Mouse (Mus musculus) thymus, postnatal 4 days (tissue): Measurements from ENCODE around the gene Nhlrc4.

Source experiments
- DNase-seq: peaks from one replicate; pipeline ENCODE4 v3.0.0; 2021

The Nhlrc4 gene

DNA sequence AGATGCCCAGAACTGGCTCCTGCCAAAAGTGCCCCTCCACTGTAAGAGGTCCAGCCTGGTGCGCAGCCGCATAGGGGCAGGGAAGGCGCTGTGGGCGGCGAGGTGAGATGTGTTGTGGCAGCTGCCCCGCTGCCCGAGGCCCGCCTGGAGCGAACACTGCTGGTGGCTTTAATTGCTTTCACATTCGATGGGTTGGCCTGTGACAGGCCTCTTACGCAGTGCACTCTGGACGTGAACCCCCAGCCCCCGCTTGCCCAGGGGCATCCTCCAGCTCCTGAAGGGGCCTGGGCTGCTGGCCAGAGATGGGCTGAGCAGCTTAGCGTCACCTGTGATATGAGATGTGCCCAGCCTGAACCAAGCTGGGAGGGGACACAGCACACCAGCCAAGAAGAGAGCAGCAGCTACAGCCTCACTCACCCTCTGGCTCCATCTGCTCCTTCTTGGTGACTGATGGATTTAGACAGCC lies 12.9 kb upstream of the Nhlrc4 start:
- DNase-seq: no peak

DNA sequence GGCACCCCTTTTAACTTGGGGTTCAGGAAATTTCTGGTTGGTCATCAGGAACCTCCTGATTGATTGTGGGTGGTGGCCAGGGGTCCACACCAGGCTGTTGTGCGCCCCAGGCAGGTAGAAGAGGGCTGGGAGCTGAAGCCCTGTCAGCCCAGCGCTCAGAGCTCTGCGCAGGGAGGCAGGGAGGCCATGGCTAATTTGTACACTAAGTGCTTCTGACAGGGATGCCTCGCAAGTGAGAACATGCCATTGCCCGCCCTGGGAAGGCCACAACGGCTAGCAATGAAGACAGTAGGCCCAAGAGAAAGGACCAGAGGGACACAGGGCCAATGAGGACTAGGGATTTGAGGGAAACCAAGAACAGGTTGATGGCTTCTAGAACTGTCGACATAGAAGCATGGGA lies 11.9 kb upstream of the Nhlrc4 start:
- DNase-seq: no peak

- DNase-seq: no peak
Observed at GRCm38 (mm10) chr17:25956201-25956600, 11.4 kb upstream of the Nhlrc4 start.

DNA sequence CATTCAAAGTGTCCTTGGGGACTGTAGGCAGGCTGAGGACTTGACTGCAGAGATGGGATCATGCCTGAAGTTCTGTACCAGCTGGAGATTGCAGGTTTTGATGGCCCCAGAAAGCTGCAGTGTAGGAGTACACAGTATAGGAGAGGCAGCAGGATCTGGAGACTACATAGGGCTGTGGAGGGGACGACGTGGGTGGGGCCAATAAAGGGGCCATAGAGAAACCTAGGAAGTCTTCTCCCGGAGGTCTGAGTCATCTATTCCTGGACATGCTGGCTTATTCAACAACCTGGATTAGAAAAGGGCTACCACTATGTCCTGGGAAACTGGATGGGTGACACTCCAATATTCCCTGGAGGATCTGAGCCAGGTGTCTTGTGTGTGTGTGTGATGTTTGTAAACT lies 11.0 kb upstream of the Nhlrc4 start:
- DNase-seq: no peak

- DNase-seq: no peak
Observed at GRCm38 (mm10) chr17:25954671-25955070, 9.9 kb upstream of the Nhlrc4 start.

DNA sequence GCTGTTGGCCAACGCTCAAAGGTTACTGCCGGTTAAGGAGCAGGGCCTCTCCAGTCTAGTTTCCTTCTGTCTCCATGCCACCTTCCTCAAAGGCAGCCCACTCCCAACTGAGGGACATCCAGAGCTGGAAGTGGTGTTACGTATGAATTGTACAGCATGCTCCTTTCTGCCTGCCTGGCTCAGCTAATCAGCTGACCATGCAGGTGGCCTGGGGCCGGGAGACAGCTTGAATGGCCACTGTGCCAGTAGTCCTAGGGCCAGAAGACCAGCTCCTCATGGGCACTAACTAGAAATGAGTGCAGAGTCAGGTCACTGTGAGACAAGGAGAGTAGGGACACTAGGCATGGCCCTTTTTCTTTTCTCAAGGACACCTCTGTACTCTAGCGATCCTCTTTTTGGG lies 8.4 kb upstream of the Nhlrc4 start:
- DNase-seq: no peak

DNA sequence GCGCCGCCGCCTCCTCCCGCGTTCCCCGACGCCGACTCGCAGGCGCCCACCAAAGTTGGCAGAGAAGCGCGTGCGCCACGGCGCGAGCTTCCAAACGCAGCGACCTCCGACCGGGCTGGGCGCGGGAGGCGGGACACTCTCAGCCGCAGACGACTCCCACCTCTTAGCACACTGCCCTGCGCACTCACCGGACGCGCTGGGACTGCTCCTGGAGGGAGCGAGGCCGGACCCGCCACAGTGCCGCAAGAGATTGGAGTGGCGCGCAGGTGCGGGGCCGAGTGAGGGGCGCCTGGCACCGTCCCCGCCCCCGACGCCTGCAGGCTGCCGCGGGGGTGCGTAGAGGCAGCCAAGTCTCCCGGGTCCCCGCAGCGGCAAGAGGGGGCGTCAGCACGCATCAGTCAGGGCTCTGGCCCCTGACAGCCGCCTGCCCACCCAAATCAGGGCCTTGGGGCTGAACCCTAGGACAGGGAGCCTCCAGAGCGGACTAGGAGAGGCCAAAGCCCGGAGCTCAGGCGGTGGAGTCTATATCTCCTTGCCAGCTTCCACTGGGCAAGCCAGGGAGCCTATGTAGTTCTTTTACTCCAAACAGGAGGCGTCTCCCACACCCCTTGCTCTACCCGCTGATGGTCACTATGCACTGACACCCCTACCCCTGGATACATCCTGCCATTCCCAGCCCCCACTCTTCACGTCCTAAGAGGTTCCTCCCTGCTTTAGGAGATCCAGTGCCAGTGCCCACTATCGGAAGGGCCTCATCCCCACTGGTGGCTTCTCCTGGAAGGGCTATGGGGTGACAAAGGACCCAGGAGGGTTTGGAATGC lies 7.3 kb upstream of the Nhlrc4 start, which contains the start of gene A930017K11Rik:
Gene A930017K11Rik (minus strand): TSS at position 763 of the 821 bp plus-strand sequence.
- peak; percentile 26 for DNase-seq

GRCm38 (mm10) chr17:25951225-25951802 lies 6.6 kb upstream of the Nhlrc4 start:
- peak; percentile 14 for DNase-seq

- DNase-seq: no peak
Observed at GRCm38 (mm10) chr17:25950706-25951105, 5.9 kb upstream of the Nhlrc4 start.

GRCm38 (mm10) chr17:25949981-25950380 lies 5.2 kb upstream of the Nhlrc4 start:
- no peak for DNase-seq

GRCm38 (mm10) chr17:25948051-25948450 lies 3.3 kb upstream of the Nhlrc4 start:
- no peak for DNase-seq

DNA sequence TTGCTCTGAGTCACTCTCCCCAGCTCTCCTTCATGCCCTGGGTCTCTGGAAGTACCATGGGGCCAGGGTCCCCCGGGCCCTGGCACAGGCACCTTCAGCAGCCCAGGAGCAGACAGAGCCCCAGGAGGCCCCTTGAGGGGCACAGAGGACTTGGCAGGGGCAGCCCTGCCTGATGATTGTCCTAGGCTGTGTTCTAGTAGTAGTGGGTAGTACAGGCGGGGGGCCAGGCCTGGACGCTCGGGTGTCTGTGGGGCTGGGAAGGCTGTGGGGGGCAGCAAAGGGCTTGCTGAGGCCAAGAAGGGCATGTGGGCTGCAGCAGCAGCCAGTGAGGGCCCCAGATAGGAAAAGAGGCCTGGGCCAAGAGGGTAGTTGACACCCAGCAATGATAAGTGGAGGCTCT lies 2.8 kb upstream of the Nhlrc4 start:
- DNase-seq: no peak

DNA sequence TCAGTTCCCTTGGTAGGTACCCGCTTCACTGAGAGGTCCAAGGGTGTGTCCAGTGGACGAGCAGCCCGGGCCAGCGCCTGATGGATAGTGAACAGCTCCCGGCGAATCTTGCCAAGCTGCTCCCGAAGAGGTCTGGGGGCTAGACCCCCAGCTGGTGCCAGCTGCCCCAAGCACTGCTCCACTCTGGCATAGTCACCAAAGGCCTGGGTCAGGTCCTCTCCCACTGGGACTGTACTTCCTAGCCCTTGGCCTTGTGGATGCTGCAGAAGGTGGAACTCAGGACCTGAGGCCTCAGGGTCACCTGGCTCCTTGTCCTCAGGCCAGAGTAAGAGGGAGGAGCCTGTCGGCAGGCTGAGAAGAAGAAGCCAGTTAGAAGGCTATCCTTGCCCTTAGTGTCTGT lies 2.1 kb upstream of the Nhlrc4 start:
- DNase-seq: no peak

- DNase-seq: no peak
Observed at GRCm38 (mm10) chr17:25946349-25946748, 1.6 kb upstream of the Nhlrc4 start.

DNA sequence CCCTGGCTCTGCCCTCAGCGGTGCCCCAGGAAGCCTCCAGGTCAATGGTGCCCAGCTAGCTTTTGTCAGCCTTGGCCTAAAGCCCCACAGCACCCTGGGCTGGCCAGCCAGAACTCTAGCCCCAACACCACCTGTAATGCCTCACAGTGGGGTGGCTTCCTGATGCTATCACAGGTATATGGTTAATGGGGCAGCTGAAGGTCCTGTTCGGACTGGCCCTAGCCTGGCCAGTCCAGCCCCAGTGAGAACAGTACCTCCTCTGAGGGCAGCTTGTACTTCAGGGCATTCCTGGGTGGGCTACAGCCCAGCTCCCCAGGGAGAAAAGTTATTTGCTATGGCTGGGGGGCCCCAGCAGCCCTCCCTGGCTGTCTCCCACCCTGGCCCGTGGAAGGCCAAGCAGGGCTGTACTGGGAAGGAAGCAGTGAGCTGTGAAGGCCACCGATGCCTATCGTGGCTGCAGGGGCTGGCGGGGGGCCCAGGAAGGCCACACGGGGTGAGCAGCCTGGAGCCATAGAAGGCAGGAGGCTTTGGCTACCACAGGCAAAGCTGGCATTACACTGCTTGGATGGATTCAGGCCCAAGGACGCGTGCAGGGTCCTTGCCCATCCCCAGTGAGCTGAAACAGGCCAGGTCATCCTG lies 875 bp upstream of the Nhlrc4 start:
- DNase-seq: no peak

GRCm38 (mm10) chr17:25943769-25944168 lies 992 bp downstream of the Nhlrc4 start:
- no peak for DNase-seq

DNA sequence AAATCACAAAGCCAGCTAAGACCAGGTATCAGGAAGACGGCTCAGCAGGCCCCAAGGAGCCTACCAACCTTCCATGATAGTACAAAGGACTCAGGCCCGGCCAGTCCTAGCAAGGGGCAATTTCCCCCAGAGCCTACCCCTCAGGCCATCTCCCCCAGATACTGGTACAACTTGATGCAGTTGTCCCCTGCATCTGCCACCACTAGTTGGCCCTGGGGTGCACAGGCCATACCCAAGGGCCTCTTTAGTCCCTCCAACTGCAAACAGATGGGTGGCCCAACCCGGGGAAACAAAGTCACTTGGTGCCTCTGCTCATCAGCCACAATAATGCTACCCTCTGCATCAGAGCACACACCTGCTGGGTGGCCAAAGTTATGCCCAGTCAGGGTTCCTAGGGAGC lies 1.5 kb downstream of the Nhlrc4 start:
- DNase-seq: no peak

DNA sequence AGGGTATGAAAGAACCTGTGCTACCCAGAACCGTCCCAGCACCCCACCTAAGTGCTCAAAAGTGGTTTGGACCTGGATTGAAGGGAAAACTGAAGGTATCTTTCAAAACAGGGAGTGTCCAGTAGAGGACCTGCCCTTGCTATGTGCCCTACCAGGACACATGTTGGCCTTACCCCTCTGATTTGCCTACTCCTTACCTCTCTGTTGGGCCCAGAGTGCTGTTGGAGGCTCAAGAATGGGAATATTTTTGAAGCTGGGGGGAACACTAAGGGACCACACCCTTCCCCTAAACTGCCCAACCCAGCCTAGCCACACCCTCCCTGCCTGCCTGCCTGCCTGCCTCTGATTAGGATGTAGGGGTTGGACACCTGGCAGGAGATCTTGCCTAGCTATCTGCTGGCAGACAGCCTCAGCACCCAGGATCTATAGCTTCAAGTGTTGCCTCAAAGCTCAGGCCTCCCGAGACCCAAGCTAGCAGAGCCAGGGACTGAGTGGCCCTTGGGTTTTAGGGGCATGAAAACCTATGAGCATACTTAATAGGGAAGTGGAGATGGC lies 2.1 kb downstream of the Nhlrc4 start:
- DNase-seq: no peak

- peak; percentile 85 for DNase-seq
Observed at GRCm38 (mm10) chr17:25941511-25942241, 3.1 kb downstream of the Nhlrc4 start.

DNA sequence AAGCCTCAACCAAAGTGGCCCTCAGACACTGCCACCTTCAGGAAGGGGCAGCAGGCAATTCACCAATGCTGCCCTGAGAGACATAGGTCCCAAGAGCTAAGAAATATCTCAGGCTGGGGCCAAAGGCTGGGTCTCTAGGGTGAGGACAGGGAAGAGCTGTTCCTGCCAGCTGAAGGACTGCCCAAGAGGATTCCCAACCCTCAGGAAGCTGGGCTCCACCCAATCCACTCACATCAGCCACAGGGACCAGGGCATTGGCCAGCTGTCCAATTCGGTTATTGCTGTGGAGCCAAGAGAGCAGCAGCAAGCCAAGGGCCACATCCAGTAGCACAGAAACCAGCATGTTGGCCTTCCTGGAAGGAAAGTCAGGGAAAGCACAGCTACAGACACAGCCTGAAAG lies 10.2 kb downstream of the Nhlrc4 start:
- no peak for DNase-seq

- no peak for DNase-seq
Observed at GRCm38 (mm10) chr17:25925348-25925747, 19.4 kb downstream of the Nhlrc4 start.

DNA sequence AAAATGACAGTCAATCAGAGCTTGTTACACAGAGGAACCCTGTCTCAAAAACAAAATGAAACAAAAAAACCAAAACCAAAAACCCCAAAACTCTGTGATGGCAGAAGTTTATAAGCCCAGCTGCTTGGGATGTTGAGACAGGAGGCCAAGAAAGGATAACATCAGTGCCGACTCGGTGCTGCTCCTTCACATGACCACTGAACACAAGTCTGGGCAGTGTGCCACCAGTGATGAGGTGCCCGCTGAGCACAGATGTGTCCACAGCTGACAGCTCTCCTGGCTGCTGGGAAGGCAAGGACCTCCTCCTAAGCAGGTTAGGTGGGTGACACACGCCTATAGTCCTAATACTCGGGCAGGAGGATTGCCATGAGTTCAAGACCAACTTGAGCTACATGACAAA lies 22.6 kb downstream of the Nhlrc4 start:
- no peak for DNase-seq
